In the genomic region with DNA sequence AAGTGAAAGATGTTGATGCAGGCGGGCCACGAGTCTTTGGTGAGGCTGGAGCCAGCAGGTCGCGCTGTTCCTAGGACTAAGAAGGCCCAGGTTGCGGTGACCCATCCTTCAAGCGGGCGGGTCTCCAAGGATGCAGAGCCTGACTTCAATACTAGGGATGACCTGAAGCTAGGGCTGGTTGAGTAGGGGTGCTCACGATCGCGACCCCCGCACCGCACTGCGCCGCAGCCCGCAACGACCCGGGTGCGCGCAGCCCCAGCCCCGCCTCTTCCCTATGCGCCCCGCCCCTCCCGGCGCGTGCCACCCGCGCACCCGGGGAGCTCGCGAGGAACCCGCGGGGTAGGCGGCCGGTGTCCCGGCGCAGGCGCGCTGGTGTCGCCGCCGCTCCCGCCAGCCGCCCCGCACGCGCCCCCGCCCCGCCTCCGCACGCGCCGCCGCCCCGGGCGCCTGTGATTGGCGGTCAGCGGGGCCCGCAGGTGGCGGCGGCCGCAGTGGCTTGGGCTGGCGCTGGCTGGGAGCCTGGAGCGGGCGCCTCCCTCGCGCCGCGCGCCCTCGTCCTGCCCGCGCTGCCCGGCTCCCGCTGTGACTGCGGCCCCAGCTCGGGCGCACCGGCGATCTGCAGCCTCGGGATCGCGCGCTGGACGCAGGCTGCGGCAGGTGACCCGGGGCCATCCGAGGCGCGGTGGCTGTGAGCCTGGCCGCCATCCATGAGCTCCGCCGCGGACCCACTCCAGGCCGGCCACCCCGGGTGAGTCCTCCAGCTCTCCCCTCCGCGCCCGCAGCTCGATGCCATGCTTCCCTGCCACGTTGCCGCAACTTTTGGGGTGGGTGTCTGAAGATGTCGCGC, we compare ENCODE assay signal across 9 mouse cellular contexts. TPM values are rescaled to one million over a fixed set of nuclear protein-coding genes. Genes with fewer than 3 reads are reported as not detected.
DNase-seq lines count a peak whose midpoint lies in the region; ATAC-seq and TF ChIP-seq lines count a peak whose summit lies in the region.
"Had no signal": no experiment of that assay in that cellular context is flagged by ENCODE, and none has a peak within 500 bp of the region (broad histone marks: within the 10 kb centered on the region; RNA-seq: fewer than 3 reads in every experiment).

No protein-coding gene starts in this region.

- no peaks in the 10 kb centered on the region for H3K9me3 ChIP-seq in ES-Bruce4 (replicated peaks; ENCODE audit: control insufficient read depth, insufficient read depth, low read length, poor library complexity, severe bottlenecking)
- 0 out of 2 replicates have a peak, but pooled peaks cover 3% of the 10 kb centered on the region for H3K9me3 ChIP-seq in liver, embryonic 16.5 days (replicated peaks; ENCODE audit: control insufficient read depth, low read length)

- H3K4me1 ChIP-seq in ES-Bruce4 (ENCODE audit: control insufficient read depth, insufficient read depth, low read length): no peaks in the 10 kb centered on the region
- H3K4me1 ChIP-seq in cerebellum, adult 2 months (ENCODE audit: control insufficient read depth, insufficient read depth, low read length): 0 out of 2 replicates have a peak, but pooled peaks cover 4% of the 10 kb centered on the region
- H3K4me1 ChIP-seq in liver, embryonic 16.5 days (ENCODE audit: control insufficient read depth, low read depth, low read length): no peaks in the 10 kb centered on the region

- H3K27ac ChIP-seq in ES-Bruce4 (ENCODE audit: insufficient read depth, low read length): no peak overlapping the region
- peak overlapping the region; percentile 68 for H3K27ac ChIP-seq in cerebellum, adult 2 months (ENCODE audit: insufficient read depth, low read length)
- no peak overlapping the region for H3K27ac ChIP-seq in liver, embryonic 16.5 days (ENCODE audit: low read length)

- peak overlapping the region; percentile 7 for H3K9ac ChIP-seq in ES-Bruce4 (ENCODE audit: low read depth, poor library complexity, severe bottlenecking)
- no peak overlapping the region for H3K9ac ChIP-seq in liver, embryonic 16.5 days (ENCODE audit: low read depth, low read length)

- H3K27me3 ChIP-seq in ES-Bruce4 (ENCODE audit: control insufficient read depth, insufficient read depth, low read length, poor library complexity, severe bottlenecking): peaks cover 15% of the 10 kb centered on the region
- H3K27me3 ChIP-seq in cerebellum, adult 2 months (ENCODE audit: control insufficient read depth, insufficient read depth, low read length): no peaks in the 10 kb centered on the region
- peaks cover 53% of the 10 kb centered on the region for H3K27me3 ChIP-seq in liver, embryonic 16.5 days (ENCODE audit: control insufficient read depth, insufficient read depth, low read depth, low read length)

- peak; percentile 30 for TF ChIP-seq CTCF in ES-Bruce4 (IDR thresholded peaks at IDR 0.05; ENCODE audit: low read depth, low read length)
- TF ChIP-seq CTCF in cerebellum, adult 2 months (IDR thresholded peaks at IDR 0.05; ENCODE audit: borderline replicate concordance, insufficient read depth, low read depth, low read length): peak; percentile 39; the same call in 1 of the 2 replicates

- no peak for TF ChIP-seq EP300 in ES-Bruce4 (IDR thresholded peaks at IDR 0.05; ENCODE audit: insufficient read depth, low read depth, low read length)

- H3K4me3 ChIP-seq in ES-Bruce4 (ENCODE audit: low read depth, low read length): peak overlapping the region; percentile 81
- peak overlapping the region; percentile 74 for H3K4me3 ChIP-seq in cerebellum, adult 2 months (replicated peaks; ENCODE audit: insufficient read depth, low read depth, low read length)
- peak overlapping the region; percentile 48 for H3K4me3 ChIP-seq in liver, embryonic 16.5 days (ENCODE audit: low read depth, low read length)

- ATAC-seq in frontal cortex, adult (ENCODE audit: low TSS enrichment): peak; percentile 51
- 0 out of 2 replicates have a peak, but pooled peaks have one; percentile 27 for ATAC-seq in liver, embryonic 16.5 days (ENCODE audit: low read depth)

- no peaks in the 10 kb centered on the region for H3K36me3 ChIP-seq in ES-Bruce4 (ENCODE audit: control insufficient read depth, insufficient read depth, low read length, poor library complexity, severe bottlenecking)
- H3K36me3 ChIP-seq in liver, embryonic 16.5 days (ENCODE audit: control insufficient read depth, insufficient read depth): no peaks in the 10 kb centered on the region

- WGBS in cerebellum, adult 2 months: 3% methylated on average over 95 of the region's 103 CpGs
- under 1% methylated on average over 67 of the region's 103 CpGs for WGBS in liver, embryonic 16.5 days (ENCODE audit: insufficient replicate concordance)

- DNase-seq in cerebellum, adult 2 months: peak; percentile 85 to 87
- DNase-seq in heart, postnatal 4 days: peak; percentile 53
- peak; percentile 51 to 75 for DNase-seq in layer of hippocampus, adult 8-10 months (ENCODE audit: low spot score in 2 of 2)
- DNase-seq in ovary, postnatal 10 days (ENCODE audit: low spot score): peak; percentile 2
- DNase-seq in thymus, adult 18-20 months: no peak

- peak overlapping the region; percentile 59 for H3K4me2 ChIP-seq in liver, embryonic 16.5 days (ENCODE audit: low read depth, low read length)

- TF ChIP-seq POLR2A in ES-Bruce4 (IDR thresholded peaks at IDR 0.05; ENCODE audit: insufficient read depth, low read length): no peak
- 0 out of 2 replicates have a peak, but pooled peaks have one; percentile 28 for TF ChIP-seq POLR2A in cerebellum, adult 2 months (IDR thresholded peaks at IDR 0.05; ENCODE audit: borderline replicate concordance, insufficient read depth, low read length)

RNA-seq across cellular contexts. Expression of a gene that starts 2.4 kb away (rescaled TPM):
- 0.24 TPM in 1 of 2 replicates, not detected in the other for polyA plus RNA-seq in ES-Bruce4 (2011; ENCODE audit: insufficient read depth, insufficient read length, low read depth, missing spikeins)
- polyA plus RNA-seq in cerebellum, adult 2 months (2012; rRNA removed): 18.2 and 22.1 TPM in 2 replicates
- 1 to 10 TPM; 1.2 to 1.3 TPM for total RNA-seq in heart, postnatal 4 days (2021)
- 10 to 100 TPM; 45.8 to 63.9 (median 55.6) TPM for total RNA-seq in layer of hippocampus, adult 8-10 months (2022)
- polyA plus RNA-seq in liver, embryonic 16.5 days (2015; fragmentation: Nextera tagmentation; extraction: Ambion mirVana): 0.01 and 0.02 TPM in 2 replicates
- total RNA-seq: hematopoietic stem cell, adult 5-6 weeks had no signal

Comparison
In these comparisons a context has a peak if more than half of its experiments do, and no peak if none do; other contexts are left out.
1. DNase-seq: peak in cerebellum, adult 2 months (2 of 2), heart, postnatal 4 days (single experiment), layer of hippocampus, adult 8-10 months (2 of 2) and ovary, postnatal 10 days (single experiment); none in thymus, adult 18-20 months (0 of 2).
2. RNA of a gene that starts 2.4 kb away (polyA plus RNA-seq): 18.2 to 22.1 TPM in cerebellum, adult 2 months; 0.24 TPM in ES-Bruce4 and 0.01 to 0.02 TPM in liver, embryonic 16.5 days; every median in the first group is over 10 times any median in the second.
3. Peak in every context shown above with its lines, with median percentiles within 50 percentile points of each other: H3K4me3 ChIP-seq.